Mouse (Mus musculus) pancreas, adult 10 weeks (tissue): ENCODE data around the gene Slc25a45. TPM values are rescaled to one million over a fixed set of nuclear protein-coding genes. Genes with fewer than 3 reads are reported as not detected.

Source experiments
- polyA plus RNA-seq: library from polyadenylated mRNA; stranded (reverse); fragments of 350-450 nt; fragmentation: Illumina TruSeq; extraction: RNeasy Lipid Tissue Mini Kit (QIAGEN cat#74804); gene quantifications from one replicate; pipeline ENCODE4 v1.2.3, GENCODE M21; 2015; ENCODE audit warnings: low read depth, low replicate concordance; ENCODE audit not compliant: insufficient read depth

Gene Slc25a45
- 7.3 TPM for polyA plus RNA-seq

DNA sequence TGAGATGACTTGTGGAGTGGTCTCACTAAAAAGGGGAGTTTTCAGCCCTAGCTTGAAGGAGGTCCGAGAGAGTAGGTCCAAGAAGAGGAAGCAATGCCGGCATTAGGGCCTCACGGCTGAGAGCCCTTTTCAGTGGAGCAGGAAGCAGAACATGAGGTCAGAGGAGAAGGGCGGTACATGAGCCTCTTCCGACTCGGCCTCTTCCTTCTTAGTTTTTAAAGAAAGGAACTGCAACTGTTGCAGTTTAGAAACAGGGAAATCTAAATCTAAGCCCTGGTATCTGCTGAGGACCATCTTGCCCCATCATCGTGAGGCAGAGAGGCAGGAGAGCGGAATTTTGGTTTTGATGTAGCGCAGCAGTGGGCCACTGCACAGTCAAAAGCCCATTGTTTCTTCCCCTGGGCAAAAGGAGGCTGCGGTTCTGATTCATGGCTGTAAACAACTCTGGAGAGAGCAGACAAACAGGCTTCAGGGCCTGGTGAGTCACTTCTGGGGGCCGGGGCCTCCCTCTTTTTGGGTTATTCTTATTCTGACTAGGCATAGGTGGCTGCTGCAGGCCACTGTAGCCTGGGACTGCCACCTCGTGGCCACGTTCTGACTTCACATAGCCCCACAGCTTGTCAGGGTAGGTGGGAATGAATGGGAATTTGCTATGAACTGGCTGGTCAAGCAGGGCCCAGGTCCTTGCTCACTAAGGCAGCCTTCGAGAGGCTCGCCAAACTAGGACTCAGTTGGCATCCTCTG, at the start of gene Slc25a45:
Slc25a45 (plus strand) TSS at position 191 of the 744 bp plus-strand sequence.

DNA sequence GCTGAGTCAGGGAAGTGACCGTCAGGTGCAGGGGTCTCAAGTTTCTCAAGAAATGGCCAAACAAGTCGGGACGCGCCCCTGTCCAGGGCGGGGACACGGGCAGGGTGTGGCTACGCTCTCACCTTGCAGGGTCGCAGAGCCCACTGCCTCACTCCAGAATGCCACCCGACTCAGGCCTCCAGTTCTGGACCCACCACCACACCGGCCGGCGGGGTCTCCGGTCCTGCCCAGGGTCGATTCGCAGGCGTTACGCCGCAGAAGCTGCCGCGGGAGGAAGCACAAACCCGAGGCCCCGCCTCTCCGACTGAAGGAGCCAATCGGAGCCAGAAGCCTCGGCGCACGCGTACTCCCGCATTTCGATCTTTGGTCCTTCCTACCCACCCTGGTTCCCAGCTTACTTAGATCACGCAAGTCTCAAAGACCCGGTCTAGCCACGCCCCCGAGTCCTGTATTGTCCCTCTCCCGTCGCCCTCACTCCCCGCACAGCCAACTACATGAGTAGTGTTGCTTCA, 2.6 kb upstream of the Slc25a45 start, which contains the start of gene Frmd8:
Frmd8 (minus strand) TSS at position 306 of the 512 bp plus-strand sequence.

DNA sequence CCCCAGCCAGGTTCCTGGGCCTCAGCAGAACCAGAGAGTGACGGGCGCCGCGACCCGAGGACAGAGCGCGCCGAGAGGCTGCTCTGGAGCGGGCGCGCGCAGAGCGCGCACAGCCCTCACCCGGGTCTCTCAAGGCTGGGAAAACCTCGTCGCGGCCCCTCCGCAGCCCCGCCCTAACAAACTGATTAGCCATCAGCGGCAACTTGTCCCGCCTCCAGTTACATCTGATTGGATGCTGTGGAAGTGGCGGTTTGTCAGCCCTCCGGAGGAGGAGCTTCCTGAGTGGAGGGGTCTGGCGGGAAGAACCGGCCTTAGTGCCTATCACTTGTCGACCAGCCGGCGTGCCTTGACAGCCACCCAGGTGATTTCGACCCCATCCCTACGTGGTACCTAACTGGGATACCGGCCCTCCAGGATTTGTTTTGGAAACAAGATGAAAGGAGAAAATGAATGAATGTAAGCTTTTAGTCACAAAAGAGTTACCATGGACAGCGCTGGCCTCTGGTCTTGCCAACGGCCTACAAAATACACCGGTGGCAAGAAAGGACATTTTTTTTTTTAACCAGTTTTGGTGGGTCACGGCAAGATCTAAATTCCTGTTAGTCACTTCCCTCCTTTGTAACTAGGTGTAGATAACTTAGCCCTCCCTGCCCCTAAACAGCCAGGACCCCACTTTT, 16.5 kb downstream of the Slc25a45 start, which contains the start of gene Tigd3:
Tigd3 (minus strand) TSS at position 148 of the 677 bp plus-strand sequence.

DNA sequence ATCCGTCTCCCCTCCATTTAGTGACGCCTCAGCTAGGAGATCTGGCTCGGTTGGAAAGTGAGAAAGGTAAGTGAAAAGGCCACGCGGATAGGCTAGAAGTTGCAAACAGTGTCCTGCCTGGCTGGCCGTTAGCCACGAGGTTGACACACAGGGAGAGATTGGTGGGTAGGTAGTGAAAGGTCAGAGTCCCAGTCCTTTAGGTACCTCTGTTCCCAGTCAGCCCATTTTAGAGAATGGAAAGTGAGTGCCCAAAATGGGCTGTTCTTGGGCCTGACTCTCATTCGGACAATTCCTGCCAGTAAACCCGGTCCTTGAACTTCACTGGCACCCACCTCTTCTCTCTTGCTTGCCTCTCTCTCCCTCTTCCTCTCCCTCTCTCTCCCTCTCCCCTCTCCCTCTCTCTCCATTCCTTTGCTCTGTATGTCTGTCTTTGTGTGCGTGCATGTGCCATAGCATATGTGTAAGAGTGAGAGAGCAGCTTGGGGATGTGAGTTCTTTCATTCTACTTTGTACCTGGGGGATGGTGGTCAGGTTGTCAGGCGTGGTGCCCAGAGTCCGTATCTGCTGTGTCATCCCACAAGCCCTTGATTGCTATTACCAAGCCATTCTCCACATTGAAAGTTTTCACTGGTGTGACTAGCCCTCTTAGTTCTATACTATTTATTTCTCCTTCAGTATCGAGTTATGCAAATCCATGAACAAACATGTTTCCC, 35.6 kb downstream of the Slc25a45 start, which contains the start of gene Dpf2:
Dpf2 (minus strand) TSS at position 4 of the 713 bp plus-strand sequence.

DNA sequence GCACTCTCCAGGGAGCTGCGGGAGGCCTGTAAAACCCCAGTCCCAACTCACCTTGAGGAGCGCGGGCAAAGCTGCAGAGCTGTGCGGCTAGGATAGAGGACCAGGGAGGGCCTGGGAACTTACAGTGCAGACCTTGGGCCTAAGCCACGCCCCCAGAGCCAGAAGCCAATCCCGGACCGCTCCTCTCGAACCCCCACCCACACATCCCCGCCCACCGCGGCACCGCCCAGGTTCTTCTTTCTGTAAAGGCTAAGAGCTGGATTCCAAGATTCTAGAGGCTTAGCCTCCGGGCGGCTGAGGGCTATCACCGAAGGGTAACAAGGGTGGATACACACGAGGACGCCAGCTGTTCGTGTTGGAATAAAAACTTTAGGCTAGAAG, 47.1 kb downstream of the Slc25a45 start, which contains the start of gene Cdc42ep2:
Cdc42ep2 (minus strand) TSS at position 104 of the 381 bp plus-strand sequence.

Other genes with a start within 250 kb of the Slc25a45 start
- 13.3 TPM for gene Rela, start 240.3 kb upstream of the Slc25a45 start, polyA plus RNA-seq
- gene Sipa1, start 214.1 kb upstream of the Slc25a45 start, polyA plus RNA-seq = 14.3 TPM
- 13.6 TPM for gene Map3k11, start 189.1 kb upstream of the Slc25a45 start, polyA plus RNA-seq
- gene Pcnx3, start 188.9 kb upstream of the Slc25a45 start, polyA plus RNA-seq = 20.4 TPM
- not detected for gene Kcnk7, start 173.4 kb upstream of the Slc25a45 start, polyA plus RNA-seq
- 4.9 TPM for gene Ehbp1l1, start 151.5 kb upstream of the Slc25a45 start, polyA plus RNA-seq
- 21.9 TPM for gene Fam89b, start 148.2 kb upstream of the Slc25a45 start, polyA plus RNA-seq
- gene Ltbp3, start 136.9 kb upstream of the Slc25a45 start, polyA plus RNA-seq = 44.0 TPM
- gene Scyl1, start 106.4 kb upstream of the Slc25a45 start, polyA plus RNA-seq = 21.4 TPM
- 2.3 TPM for gene Frmd8, start 2.5 kb upstream of the Slc25a45 start, polyA plus RNA-seq
- gene Tigd3, start 16.3 kb downstream of the Slc25a45 start, polyA plus RNA-seq = not detected
- gene Dpf2, start 35.2 kb downstream of the Slc25a45 start, polyA plus RNA-seq = 16.6 TPM
- 4.4 TPM for gene Cdc42ep2, start 47.0 kb downstream of the Slc25a45 start, polyA plus RNA-seq
- gene Pola2, start 86.4 kb downstream of the Slc25a45 start, polyA plus RNA-seq = 6.8 TPM
- not detected for gene Slc22a20, start 108.3 kb downstream of the Slc25a45 start, polyA plus RNA-seq
- gene Capn1, start 138.1 kb downstream of the Slc25a45 start, polyA plus RNA-seq = 5.9 TPM
- gene Syvn1, start 168.8 kb downstream of the Slc25a45 start, polyA plus RNA-seq = 76.9 TPM
- 5.0 TPM for gene Mrpl49, start 180.0 kb downstream of the Slc25a45 start, polyA plus RNA-seq
- 570 TPM for gene Fau, start 180.0 kb downstream of the Slc25a45 start, polyA plus RNA-seq
- gene Znhit2, start 183.4 kb downstream of the Slc25a45 start, polyA plus RNA-seq = 7.4 TPM
- gene Tm7sf2, start 190.6 kb downstream of the Slc25a45 start, polyA plus RNA-seq = 14.9 TPM
- gene Vps51, start 199.4 kb downstream of the Slc25a45 start, polyA plus RNA-seq = 19.7 TPM
- not detected for gene Tmem262, start 202.2 kb downstream of the Slc25a45 start, polyA plus RNA-seq
- not detected for gene Gm28374, start 204.4 kb downstream of the Slc25a45 start, polyA plus RNA-seq
- 16.8 TPM for gene Zfpl1, start 207.1 kb downstream of the Slc25a45 start, polyA plus RNA-seq
- not detected for gene Cdca5, start 207.2 kb downstream of the Slc25a45 start, polyA plus RNA-seq
- not detected for gene AC131692.1, start 216.6 kb downstream of the Slc25a45 start, polyA plus RNA-seq
- gene Naaladl1, start 228.0 kb downstream of the Slc25a45 start, polyA plus RNA-seq = not detected
- gene Sac3d1, start 240.8 kb downstream of the Slc25a45 start, polyA plus RNA-seq = 3.3 TPM